Mouse (Mus musculus) thymus, postnatal 10 days (tissue): ENCODE measurements around the gene Iqcf3.

Source experiments
- DNase-seq, 2 experiments: peaks; one replicate each; pipeline ENCODE4 v3.0.0; 2021; ENCODE audit warnings: low spot score in 2 of 2

Gene Iqcf3

DNA sequence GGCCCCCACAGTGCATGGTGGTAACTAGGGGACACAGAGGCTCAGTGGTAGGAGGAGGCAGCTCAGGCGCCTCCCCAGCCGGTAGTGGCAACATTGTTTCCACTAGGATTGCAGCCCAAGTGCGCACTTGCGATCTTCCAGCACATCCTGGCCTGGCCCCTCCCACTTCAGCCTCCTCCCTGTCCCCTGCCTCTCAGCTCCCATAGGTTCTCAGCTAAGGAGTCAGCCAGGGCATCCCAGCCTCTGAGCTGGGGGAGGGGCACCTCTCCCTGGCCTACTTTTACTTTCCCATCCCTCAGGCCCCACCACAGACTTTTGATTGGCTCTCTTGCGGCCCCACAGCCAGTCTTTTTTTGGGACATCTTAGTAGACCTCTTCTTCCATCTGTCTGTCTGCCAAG, 89.5 kb downstream of the Iqcf3 start:
- DNase-seq: no peak

DNA sequence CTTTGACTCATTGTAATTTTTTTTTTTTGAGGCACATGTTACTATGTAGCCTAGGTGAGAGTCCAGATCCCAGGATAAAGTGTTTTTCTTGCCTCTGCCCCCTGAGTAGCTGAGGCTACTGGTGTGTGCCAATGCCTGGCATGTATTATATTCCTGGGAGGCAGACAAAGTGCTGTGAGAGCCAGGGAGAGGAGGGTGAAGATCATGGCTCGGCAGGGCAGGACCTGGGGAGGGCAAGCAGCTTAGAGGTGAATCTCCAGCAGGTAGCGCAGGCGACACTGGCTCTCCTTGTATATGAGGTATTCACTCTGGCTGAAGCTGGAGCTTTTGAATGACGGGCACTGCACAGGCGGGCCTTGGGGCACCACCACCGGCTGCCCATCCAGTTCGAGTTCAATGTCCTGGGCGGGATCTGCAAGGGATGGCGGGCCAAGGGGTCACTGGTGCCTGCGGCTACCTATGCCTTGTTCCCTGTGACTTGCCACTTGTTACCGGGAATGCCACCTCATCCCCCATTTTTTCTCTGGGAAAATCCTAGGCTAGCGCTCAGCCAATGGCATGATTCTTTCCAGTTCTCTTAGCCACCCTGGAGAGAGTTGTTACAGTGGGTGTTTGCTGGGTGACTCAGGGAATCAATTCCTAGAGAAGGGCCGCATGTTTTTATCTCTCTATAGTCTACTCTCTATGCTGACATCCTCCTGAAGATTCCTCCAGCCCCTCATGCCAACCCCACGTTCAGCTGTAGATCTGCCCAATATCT, 90.3 kb downstream of the Iqcf3 start:
- DNase-seq: no peak

DNA sequence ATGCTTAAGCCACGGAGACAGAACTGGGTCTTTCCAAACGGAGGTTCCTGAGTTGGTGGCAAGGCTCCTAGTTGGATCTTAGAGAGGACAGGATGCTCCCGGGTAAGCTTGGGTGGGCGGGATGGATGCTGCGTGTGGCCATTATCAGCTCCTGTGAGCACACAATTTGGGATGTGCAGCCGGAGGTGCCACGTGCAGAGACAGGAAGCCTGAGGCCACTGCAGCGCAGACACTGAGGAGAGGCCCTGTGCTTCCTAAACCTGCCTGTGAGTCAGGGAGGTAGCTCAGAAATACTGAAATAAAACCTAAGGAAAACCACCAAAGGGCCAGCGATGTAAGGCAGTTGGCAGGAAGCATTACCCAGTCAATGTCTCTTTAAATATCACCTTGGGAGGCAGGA, 91.7 kb downstream of the Iqcf3 start:
- DNase-seq: no peak

DNA sequence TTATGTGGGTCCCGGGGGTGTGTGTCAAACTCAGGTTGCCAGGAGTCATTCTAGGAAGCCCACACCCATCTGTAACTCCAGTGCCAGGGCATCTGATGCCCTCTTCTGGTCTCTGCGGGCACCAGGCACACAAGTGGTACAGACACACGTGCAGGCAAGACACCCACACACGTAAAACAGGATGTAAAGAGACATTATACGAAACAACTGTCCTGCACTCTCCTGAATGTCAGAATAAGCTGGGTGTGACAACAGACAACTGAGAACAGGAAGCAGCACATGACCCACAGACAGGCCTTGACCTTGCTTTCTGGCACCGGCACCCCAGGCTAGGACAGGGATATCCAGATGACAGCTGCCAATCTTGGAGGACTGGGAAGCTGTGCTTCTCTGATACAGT, 92.1 kb downstream of the Iqcf3 start:
- no peak for DNase-seq

DNA sequence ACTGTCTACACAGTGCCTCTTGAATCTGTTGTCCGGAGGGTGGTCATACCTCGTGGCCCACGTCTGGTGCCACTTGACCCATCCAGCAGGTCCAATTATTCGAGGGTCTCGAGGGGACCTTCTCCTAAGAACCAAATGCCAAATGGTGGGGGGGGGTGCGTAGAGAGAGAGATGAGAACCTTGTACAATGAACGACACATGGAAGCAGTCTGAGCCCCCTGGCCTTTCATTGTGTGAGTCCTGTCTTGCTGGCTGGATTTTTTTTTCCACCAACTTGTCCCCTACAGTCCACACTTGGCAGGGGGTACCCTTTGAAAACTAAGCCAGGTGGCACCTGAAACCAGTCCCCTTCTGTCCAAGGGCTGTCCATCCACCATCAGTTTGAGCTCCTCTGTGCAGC, 93.7 kb downstream of the Iqcf3 start:
- no peak for DNase-seq

DNA sequence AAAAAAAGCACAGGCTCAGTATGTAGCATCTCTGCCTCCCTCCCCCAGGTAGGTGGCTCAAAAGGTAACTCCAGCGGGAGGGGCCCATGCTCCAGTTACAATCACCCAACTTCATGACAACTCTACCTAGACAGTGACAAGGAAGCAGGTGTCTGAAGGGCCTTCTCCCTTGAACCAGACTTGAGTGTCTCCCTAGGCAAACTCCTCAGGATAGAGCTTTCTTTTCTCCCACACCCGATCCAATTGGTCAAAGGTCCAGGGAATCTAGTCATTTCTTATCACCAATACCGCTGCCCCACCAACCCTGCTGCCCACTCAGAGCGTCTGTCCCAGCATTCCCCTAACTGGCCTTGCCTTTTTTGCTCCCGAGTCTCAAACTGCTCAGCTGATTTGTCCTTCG, 94.7 kb downstream of the Iqcf3 start:
- DNase-seq: no peak

DNA sequence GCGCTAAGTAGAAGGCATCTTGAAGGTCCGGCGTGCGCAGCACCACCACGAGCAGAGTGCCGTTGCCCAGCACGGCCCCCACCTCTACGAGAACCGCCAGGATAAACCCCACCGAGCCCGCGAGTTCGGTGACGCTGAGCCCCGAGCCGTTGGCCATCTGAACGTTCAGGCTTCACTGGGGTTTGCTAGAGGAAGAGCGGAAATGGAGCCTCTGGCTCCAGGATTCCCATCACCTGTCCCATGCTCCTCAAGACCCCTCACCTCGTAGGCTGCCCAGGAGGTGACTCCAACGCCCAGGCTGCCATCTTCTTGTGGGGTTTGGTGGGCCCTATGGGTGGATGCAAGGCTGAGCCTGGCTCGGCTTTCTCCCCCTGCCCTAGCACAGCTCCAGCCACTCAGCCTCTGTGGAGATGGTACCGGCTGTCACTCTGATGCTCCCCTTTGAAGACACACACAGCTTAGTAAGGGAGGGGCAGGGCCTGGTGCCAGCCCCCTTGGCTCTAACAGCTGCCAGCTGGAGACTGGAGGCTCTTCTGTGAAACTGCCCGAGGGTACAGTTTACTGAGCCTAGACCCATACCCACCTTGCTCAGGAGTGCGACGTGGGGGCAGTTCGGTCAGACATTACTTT, 95.7 kb downstream of the Iqcf3 start, which contains the start of gene Gpr62:
TSS of gene Gpr62 (minus strand) at position 368 of the 630 bp plus-strand sequence.
- DNase-seq: no peak

DNA sequence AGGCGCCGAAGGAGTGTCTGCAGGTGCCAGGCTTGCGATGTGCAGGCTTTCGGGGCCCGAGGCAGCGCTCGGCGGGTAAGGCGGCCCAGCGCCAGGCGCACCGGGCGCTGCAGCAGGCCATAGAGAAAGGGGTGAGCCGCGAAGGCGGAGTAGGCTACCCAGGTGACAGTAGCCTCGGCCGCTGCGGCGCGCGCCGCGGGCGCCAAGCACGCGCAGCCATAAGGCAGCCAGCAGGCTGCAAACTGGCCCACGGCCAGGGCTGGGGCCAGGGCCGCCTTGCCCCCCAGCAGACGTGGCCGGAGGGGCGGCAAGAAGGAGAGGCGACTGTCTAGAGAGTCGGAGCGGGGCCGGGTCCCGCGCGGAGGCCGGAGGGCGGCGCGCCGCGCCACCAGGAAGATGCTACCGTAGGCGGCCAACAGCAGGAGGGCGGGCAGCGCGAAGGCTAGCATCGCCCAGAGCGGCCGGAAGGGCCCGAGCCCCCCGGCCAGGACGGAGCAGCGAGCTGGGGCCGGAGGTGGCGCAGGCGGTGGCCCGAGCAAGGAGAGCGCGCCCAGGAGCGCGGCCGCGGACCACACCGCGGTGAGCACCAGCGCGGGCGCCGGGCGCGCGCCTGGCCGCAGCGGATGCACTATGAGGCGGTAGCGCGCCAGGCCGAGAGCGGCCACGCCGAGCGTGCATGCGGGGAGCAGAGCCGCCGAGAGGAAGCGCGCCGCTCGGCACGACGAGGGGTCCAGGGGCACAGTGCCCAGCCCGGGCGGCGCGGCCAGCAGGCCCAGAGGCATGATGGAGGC, 96.5 kb downstream of the Iqcf3 start:
- DNase-seq: no peak

DNA sequence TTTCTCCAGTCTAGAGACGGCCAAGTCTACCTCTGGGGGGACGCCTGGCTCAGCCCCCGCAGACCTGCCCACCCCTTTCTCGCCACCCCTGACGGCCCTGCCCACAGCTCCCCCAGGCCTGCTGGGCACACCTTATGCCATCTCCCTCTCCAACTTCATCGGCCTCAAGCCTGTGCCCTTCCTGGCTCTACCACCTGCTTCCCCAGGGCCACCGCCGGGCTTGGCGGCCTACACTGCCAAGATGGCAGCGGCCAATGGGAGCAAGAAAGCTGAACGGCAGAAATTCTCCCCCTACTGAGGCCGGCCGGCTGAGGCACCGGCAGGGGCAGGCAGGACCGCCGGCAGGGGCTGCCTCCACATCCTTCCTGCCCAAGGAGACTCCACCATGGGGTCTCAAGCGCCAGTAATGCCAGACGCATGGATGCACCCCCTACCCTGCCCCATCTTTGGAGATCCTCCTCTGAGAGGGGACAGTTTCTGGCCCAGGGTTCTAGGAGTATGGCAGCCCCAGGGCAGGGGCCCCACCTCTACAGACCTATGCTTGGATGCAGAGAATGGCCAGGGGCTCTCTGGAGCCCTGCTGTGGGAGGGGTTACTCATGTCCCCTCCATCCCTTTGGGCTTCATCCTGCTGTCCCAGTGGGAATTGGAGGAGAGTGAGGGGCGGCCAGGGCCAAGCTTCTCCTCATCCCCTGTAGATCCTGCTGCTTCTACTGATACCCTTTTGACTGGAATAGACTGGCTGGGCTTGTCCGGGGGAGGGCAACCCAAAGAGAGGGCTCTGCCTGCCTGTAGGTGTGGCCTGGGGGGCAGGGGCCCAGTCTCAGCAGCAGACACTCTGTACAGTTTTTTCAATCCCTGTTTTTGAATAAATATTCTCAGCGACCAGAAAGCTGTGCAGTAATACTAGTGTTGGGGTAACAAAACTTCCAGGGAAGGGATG, 98.0 kb downstream of the Iqcf3 start:
- no peak for DNase-seq

DNA sequence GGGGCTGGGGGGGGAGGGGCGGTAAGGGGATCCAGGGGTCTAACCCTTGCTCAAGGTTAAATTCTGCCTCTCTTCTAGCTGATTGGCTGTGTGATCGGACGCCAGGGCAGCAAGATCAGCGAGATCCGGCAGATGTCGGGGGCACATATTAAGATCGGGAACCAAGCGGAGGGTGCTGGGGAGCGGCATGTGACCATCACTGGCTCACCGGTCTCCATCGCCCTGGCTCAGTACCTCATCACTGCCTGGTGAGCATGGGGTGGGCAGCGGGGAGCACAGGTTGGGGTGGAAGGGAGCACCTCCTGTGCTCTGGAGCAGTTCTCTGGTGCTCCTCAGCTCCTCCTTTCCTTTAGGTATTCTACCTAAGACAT, 99.0 kb downstream of the Iqcf3 start:
- no peak for DNase-seq

DNA sequence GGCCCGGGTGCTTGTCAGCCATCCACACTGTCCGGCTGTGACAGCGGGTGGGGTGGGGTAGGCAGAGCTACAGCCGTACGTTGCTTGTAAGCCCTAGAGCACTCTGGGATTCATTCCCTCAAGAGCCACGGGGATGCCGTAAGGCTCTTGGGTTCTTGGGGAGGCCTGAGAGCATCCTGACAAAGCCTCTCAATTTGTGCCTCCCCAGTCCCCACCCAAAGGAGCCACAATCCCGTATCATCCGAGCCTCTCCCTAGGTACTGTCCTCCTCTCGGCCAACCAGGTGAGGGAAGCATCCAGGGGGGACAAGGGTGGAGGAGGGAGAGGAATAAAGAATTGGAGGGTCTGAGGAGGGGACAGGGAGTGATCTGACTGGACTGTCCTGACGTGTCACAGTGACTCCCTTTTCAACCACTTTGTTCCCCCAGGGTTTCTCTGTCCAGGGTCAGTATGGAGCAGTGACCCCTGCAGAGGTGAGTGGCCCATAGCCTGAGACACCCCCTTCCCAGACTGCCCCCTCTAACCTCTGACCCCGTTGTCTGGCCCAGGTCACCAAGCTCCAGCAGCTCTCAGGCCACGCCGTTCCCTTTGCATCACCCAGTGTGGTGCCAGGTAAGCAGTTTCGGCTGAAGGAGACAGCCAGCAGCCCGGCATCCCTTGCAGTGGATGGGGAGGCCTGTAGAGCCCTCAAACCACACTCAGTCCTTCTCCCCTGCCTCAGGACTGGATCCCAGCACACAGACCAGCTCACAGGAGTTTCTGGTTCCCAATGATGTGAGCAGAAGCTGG, 99.6 kb downstream of the Iqcf3 start:
- DNase-seq: no peak

DNA sequence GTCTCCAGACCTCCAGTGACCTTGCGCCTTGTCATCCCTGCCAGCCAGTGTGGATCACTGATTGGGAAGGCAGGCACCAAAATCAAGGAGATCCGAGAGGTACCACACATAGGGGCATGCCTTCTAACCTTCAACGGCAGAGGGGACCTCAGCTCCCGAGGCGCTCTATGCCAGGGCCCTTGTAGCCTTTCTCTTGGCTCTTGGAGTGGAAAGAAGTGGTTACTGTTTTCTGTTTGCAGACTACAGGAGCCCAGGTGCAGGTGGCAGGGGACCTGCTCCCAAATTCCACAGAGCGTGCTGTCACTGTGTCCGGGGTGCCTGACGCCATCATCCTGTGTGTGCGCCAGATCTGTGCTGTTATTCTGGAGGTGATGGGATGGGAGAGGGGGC, 100.4 kb downstream of the Iqcf3 start:
- no peak for DNase-seq

DNA sequence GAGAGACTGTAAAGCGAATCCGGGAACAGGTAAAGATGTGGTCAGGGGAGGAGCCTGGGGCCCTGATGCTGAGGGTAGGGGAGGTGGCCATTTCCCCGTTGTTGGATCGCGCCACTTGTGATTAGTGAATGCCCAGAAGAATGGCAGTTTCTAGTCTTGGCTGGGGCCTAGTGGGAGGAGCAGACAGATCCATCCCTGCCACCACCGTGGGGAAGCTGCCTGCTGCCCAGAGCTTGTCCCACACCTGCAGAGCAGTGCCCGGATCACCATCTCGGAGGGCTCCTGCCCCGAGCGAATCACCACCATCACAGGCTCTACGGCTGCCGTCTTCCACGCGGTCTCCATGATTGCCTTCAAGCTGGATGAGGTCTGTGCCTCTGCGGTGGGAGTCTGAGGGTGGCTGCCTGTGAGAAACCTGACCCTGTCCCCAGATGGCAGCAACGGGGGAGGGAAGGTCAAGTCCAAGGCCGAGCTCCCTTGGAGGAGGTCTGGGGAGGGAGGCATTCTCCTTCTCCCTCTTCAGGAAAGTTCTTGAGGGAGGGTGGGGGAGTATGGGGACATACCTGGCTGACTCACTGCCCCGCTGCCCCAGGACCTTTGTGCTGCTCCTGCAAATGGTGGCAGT, 100.9 kb downstream of the Iqcf3 start:
- DNase-seq: no peak

DNA sequence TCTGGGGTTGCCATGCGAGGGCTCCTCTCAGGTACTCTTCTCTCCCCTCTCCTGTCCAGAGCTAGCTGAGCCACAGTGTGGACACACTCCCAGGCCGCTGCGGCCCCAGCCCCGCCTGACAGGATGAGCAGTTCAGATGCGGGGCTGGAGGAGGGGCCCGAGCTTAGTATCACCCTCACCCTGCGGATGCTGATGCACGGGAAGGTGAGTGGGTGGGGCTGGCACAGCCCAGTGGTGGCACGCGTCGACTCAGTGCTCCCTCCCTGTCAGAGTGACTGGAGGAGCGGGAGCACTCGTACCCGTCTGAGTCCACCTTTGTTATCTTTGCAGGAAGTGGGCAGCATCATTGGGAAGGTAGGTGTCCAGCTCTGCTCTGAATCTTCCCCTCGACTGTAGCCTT, 101.5 kb downstream of the Iqcf3 start:
- no peak for DNase-seq

DNA sequence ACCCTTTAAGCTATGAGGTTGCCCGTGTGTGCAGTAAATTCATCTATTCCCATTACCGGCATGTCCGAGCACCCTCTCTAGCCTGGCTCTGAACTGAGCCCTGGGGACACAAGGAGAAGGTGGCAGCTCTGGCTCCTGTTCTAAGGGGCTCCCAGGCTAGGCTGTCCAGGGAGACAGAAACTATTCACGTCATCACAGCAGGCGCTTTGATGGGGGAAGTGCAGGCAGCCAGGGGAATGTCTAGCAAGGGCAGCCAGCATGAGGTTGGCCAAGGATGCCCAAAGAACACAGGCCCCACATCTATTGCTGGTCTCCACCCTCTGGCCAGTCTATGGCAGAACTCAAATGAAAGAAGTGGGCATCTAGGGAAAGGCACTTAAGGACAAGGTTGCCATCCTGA, 103.5 kb downstream of the Iqcf3 start:
- no peak for DNase-seq

DNA sequence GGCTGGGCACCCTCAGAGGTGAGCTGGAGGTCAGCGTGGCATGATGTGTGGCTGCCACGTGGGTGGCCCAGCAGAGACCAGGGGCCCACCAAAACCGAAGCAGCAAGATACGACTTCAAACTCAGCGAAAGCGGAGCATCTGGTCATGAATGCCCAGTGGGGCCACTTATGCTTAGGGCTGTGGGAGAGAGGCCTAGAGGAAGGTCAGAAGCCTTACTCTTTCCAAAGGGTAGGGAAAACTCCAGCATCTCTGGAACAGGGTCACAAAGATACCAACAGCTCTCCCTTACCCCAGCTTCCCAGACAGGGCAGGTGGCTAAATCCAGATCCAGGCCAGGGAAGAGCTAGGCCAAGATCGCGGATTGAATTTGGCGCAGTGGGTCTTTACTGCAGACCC, 104.3 kb downstream of the Iqcf3 start:
- DNase-seq: no peak

DNA sequence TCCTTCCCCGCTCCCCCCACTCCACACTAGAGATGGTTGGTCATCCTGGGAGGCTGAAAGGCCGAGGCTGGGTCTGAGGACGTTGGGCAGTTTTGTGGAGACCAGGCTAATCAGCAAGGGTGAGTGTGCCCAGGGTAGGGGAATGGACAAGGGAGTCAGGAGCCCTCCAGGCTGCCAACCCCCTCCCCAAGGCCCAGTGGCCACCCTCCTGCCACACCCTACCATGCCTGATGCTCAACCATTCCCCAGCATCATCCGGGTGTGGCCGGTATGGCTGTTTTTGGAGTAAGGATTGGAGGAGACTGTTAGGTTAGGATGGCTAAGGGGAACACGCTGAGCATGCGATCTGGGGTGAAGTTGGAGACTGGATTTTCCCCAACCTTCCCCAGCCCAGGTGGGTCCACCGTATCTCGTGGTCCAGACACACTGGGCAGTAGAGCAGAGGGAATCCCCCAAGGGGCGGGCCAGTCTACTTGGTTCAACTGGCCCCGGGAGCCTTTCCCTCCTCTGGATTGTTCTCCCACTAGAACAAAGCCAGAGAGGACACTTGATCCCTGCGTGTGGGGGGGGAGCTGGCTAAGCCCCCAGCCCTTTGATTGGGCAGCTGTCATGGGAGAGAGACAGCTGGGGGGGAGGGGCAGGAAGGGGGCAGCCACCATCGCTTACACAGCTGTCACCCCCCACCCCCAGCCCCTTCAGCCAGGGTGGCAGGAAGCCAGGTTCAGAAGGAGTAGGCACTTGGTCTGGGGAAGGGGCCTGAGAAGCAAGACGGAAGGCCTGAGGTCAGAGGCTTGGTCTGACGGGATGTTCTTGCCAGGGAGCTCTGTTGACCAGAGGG, 104.9 kb downstream of the Iqcf3 start:
- no peak for DNase-seq

DNA sequence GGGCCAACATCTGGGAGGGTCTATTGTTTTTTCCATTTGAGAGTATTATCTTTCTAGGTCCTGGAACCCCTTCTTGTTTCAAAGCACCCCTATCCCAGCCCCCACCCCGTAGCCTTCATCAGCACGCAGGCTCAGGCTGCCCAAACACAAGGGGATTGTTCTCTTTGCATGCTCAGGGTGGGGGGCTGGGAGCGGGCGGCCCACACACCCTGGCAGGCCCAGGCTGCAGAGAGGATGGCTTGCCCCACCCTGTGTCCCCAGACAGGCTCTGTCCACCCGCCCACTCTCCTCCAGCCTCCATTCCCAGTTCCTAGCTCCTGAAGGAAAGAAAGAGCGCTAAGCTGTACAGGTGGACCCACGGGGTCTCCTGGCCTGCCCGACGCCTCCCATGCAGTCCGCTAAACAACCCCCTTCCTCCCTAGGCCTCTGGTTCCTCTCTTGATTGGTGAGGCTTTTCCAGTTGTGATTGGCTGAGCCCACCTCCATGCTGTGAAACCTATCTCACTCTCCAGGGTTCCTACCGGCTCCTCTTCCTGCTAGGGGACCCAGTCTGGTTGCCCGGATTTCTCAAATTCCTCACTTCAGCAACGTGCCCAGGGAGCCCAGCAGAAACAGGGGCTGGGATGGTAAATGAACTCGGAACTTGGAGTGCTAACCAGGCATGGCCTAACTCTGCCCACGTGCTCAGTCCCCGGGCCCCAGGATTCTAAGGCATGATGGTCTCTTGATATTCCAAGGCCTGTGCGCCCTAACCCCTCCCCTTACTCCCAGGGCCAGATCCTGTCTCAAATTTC, 106.3 kb downstream of the Iqcf3 start:
- DNase-seq: no peak
